10 mouse cellular contexts compared by ENCODE assay signal in the genomic region with DNA sequence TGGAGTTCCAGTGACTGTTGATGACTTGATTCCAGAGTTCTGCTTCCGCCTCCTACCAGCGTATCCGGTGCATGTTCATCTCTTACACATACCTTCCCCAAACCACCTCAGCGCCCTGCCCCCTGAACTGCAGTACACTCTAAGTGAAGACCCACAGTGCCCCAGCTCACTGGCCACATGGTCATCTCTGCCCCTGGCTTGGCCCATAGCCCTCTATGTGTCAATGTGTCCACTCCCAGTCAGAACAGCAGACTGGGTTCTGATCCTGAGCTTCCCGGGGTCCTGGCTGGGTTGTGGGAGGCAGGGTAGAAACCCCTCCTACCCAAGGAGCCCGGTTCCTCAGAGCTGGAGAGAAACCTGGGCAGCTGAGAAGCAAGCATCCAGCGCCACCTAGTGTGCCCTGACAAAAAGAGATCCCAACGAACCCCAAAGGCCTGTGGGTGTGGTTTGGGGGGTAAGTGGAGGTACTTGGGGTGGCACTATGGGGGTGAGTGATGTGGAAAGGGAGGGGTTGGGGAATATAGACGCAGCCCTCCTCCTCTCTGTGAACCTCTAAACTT. TPM values are rescaled to one million over a fixed set of nuclear protein-coding genes. Genes with fewer than 3 reads are reported as not detected.
DNase-seq lines count a peak whose midpoint lies in the region; ATAC-seq lines count a peak whose summit lies in the region.
"Had no signal": no experiment of that assay in that cellular context is flagged by ENCODE, and none has a peak within 500 bp of the region (broad histone marks: within the 10 kb centered on the region; RNA-seq: fewer than 3 reads in every experiment).

No protein-coding gene starts in this region.

- H3K9me3 ChIP-seq in kidney, embryonic 14.5 days (ENCODE audit: control insufficient read depth, low read length): no peaks in the 10 kb centered on the region
- no peaks in the 10 kb centered on the region for H3K9me3 ChIP-seq in forebrain, embryonic 14.5 days (replicated peaks; ENCODE audit: control insufficient read depth, low read length)

- H3K27me3 ChIP-seq in kidney, embryonic 14.5 days (ENCODE audit: control insufficient read depth, insufficient read depth, low read length): peaks cover 23% of the 10 kb centered on the region
- H3K27me3 ChIP-seq in forebrain, embryonic 14.5 days (replicated peaks; ENCODE audit: control insufficient read depth, insufficient read depth, low read length): 0 out of 2 replicates have a peak, but pooled peaks cover 7% of the 10 kb centered on the region

- peaks cover 31% of the 10 kb centered on the region for H3K4me1 ChIP-seq in kidney, embryonic 14.5 days (ENCODE audit: control insufficient read depth, insufficient read depth, low read length)
- H3K4me1 ChIP-seq in forebrain, embryonic 14.5 days (ENCODE audit: control insufficient read depth, insufficient read depth, low read length): peaks cover 12% of the 10 kb centered on the region

- no peaks in the 10 kb centered on the region for H3K36me3 ChIP-seq in kidney, embryonic 14.5 days (ENCODE audit: control insufficient read depth, insufficient read depth, low read length)
- no peaks in the 10 kb centered on the region for H3K36me3 ChIP-seq in forebrain, embryonic 14.5 days (ENCODE audit: control insufficient read depth, insufficient read depth, low read length)

- H3K4me3 ChIP-seq in kidney, embryonic 14.5 days (ENCODE audit: low read length): no peak overlapping the region
- no peak overlapping the region for H3K4me3 ChIP-seq in forebrain, embryonic 14.5 days (ENCODE audit: low read depth, low read length)
- H3K4me3 ChIP-seq: erythroblast, embryonic 14.5 days had no signal

- 28% methylated on average over 9 of the region's 9 CpGs for WGBS in kidney, embryonic 14.5 days
- 24% methylated on average over 9 of the region's 9 CpGs for WGBS in forebrain, embryonic 14.5 days

- no peak for ATAC-seq in kidney, embryonic 14.5 days (ENCODE audit: low FRiP score, low TSS enrichment)
- peak; percentile 19; the same call in 1 of the 2 replicates for ATAC-seq in forebrain, embryonic 14.5 days
- no peak for ATAC-seq in megakaryocyte-erythroid progenitor cell, adult 5-6 weeks (replicated peaks; ENCODE audit: low FRiP score, low TSS enrichment, poor library complexity, severe bottlenecking)

- no peak overlapping the region for H3K4me2 ChIP-seq in kidney, embryonic 14.5 days (replicated peaks; ENCODE audit: low read depth, low read length)
- no peak overlapping the region for H3K4me2 ChIP-seq in forebrain, embryonic 14.5 days (ENCODE audit: low read length)

- no peak overlapping the region for H3K9ac ChIP-seq in kidney, embryonic 14.5 days (ENCODE audit: low read depth, low read length)
- no peak overlapping the region for H3K9ac ChIP-seq in forebrain, embryonic 14.5 days (ENCODE audit: low read length)

- H3K27ac ChIP-seq in kidney, embryonic 14.5 days (ENCODE audit: low read depth, low read length): no peak overlapping the region
- H3K27ac ChIP-seq in forebrain, embryonic 14.5 days (ENCODE audit: low read depth, low read length): no peak overlapping the region
- H3K27ac ChIP-seq: macrophage had no signal

- DNase-seq in kidney, adult 11 months: peak; percentile 50
- peak; percentile 52 for DNase-seq in CD4-positive helper T cell, adult 2 months (ENCODE audit: low read depth, low spot score)
- peak; percentile 53 for DNase-seq in adipocyte (ENCODE audit: low spot score)
- peak; percentile 74 for DNase-seq in forebrain, embryonic 14.5 days (ENCODE audit: low spot score)
- peak; percentile 63 to 76 for DNase-seq in layer of hippocampus, postnatal 10 days (ENCODE audit: low spot score in 2 of 2)
- DNase-seq in naive thymus-derived CD4-positive, alpha-beta T cell, adult 2 months (ENCODE audit: low read depth): peak; percentile 70

RNA-seq across cellular contexts. Expression of gene Pnmt, which starts 3.1 kb away (rescaled TPM):
- polyA plus RNA-seq in kidney, embryonic 14.5 days (2014; fragmentation: Nextera tagmentation; extraction: Ambion mirVana): 0.84 and 2.2 TPM in 2 replicates
- polyA plus RNA-seq in forebrain, embryonic 14.5 days (2014; fragmentation: Nextera tagmentation; extraction: Ambion mirVana): 0.32 and 0.36 TPM in 2 replicates
- total RNA-seq in layer of hippocampus, postnatal 10 days (2021): not detected
- not detected in 2 replicates for total RNA-seq in megakaryocyte-erythroid progenitor cell, adult 5-6 weeks (2014; fragmentation: Nextera tagmentation)
- not detected in 2 replicates for total RNA-seq in megakaryocyte-erythroid progenitor cell, adult 5-6 weeks (2017)
- polyA plus RNA-seq: erythroblast, embryonic 14.5 days; macrophage had no signal

RNA-seq across cellular contexts. Expression of gene Tcap, which starts 5.7 kb away (rescaled TPM):
- polyA plus RNA-seq in kidney, embryonic 14.5 days (2014; fragmentation: Nextera tagmentation; extraction: Ambion mirVana): 1.3 and 2.3 TPM in 2 replicates
- 0.23 TPM in 1 of 2 replicates, not detected in the other for polyA plus RNA-seq in forebrain, embryonic 14.5 days (2014; fragmentation: Nextera tagmentation; extraction: Ambion mirVana)
- total RNA-seq in layer of hippocampus, postnatal 10 days (2021): 1 to 10 TPM; 1.4 to 1.6 TPM
- total RNA-seq in megakaryocyte-erythroid progenitor cell, adult 5-6 weeks (2014; fragmentation: Nextera tagmentation): not detected in 2 replicates
- not detected in 2 replicates for total RNA-seq in megakaryocyte-erythroid progenitor cell, adult 5-6 weeks (2017)
- polyA plus RNA-seq: erythroblast, embryonic 14.5 days had no signal

RNA-seq across cellular contexts. Expression of gene Pgap3, which starts 11.0 kb away (rescaled TPM):
- polyA plus RNA-seq in kidney, embryonic 14.5 days (2014; fragmentation: Nextera tagmentation; extraction: Ambion mirVana): 10.7 and 14.8 TPM in 2 replicates
- 6.1 and 6.9 TPM in 2 replicates for polyA plus RNA-seq in forebrain, embryonic 14.5 days (2014; fragmentation: Nextera tagmentation; extraction: Ambion mirVana)
- 10 to 100 TPM in 1 of 2 experiments, 1 to 10 TPM in 1; 8.9 to 10.1 TPM for total RNA-seq in layer of hippocampus, postnatal 10 days (2021)
- 6.4 and 10.6 TPM in 2 replicates for total RNA-seq in megakaryocyte-erythroid progenitor cell, adult 5-6 weeks (2014; fragmentation: Nextera tagmentation)
- 1.6 and 5.4 TPM in 2 replicates for total RNA-seq in megakaryocyte-erythroid progenitor cell, adult 5-6 weeks (2017)

RNA-seq across cellular contexts. Expression of gene Erbb2, which starts 23.0 kb away (rescaled TPM):
- polyA plus RNA-seq in kidney, embryonic 14.5 days (2014; fragmentation: Nextera tagmentation; extraction: Ambion mirVana): 35.5 and 54.1 TPM in 2 replicates
- polyA plus RNA-seq in forebrain, embryonic 14.5 days (2014; fragmentation: Nextera tagmentation; extraction: Ambion mirVana): 5.6 and 5.9 TPM in 2 replicates
- total RNA-seq in layer of hippocampus, postnatal 10 days (2021): 1 to 10 TPM; 3.3 to 4.2 TPM
- total RNA-seq in megakaryocyte-erythroid progenitor cell, adult 5-6 weeks (2014; fragmentation: Nextera tagmentation): not detected in 2 replicates
- total RNA-seq in megakaryocyte-erythroid progenitor cell, adult 5-6 weeks (2017): not detected in 2 replicates
- polyA plus RNA-seq: macrophage had no signal

RNA-seq across cellular contexts. Expression of gene Stard3, which starts 31.1 kb away (rescaled TPM):
- 34.9 and 42.0 TPM in 2 replicates for polyA plus RNA-seq in kidney, embryonic 14.5 days (2014; fragmentation: Nextera tagmentation; extraction: Ambion mirVana)
- 43.8 and 46.6 TPM in 2 replicates for polyA plus RNA-seq in forebrain, embryonic 14.5 days (2014; fragmentation: Nextera tagmentation; extraction: Ambion mirVana)
- total RNA-seq in layer of hippocampus, postnatal 10 days (2021): 10 to 100 TPM; 19.2 to 19.5 TPM
- total RNA-seq in megakaryocyte-erythroid progenitor cell, adult 5-6 weeks (2014; fragmentation: Nextera tagmentation): 11.9 and 28.5 TPM in 2 replicates
- 10.6 and 18.2 TPM in 2 replicates for total RNA-seq in megakaryocyte-erythroid progenitor cell, adult 5-6 weeks (2017)
